Mouse (Mus musculus) CH12.LX (cell line): ENCODE measurements around the gene Hist3h2a. TPM values are rescaled to one million over a fixed set of nuclear protein-coding genes. Genes with fewer than 3 reads are reported as not detected.

Experiments used
- DNase-seq: peaks from one replicate; pipeline ENCODE4 v3.0.0-alpha.2; 2013; ENCODE audit errors: extremely low read depth
- H3K27ac ChIP-seq: 2 replicates; pipeline ENCODE4 v1.5.1; 2012; ENCODE audit warnings: low read depth, mild to moderate bottlenecking, control low read depth, moderate library complexity; ENCODE audit not compliant: insufficient read depth
- H3K27me3 ChIP-seq: replicated peaks from 2 replicates; pipeline ENCODE3; 2012; ENCODE audit warnings: inconsistent platforms
- H3K36me3 ChIP-seq, 2 experiments: replicated peaks in 1 of 2; 2 replicates each; pipeline versions ENCODE3 to v1.6.1; 2012; ENCODE audit warnings: inconsistent platforms in 1 of 2, low read length in 1 of 2, mild to moderate bottlenecking in 1 of 2, mixed read lengths in 1 of 2, moderate library complexity in 1 of 2; ENCODE audit not compliant: control insufficient read depth in 1 of 2, insufficient read depth in 1 of 2
- H3K4me1 ChIP-seq, 2 experiments: 2 replicates each; pipeline ENCODE4 v1.6.1; 2012; ENCODE audit warnings: inconsistent platforms in 1 of 2, moderate library complexity in 1 of 2; ENCODE audit not compliant: insufficient read depth in 2 of 2, control insufficient read depth in 1 of 2
- H3K4me2 ChIP-seq: 2 replicates; pipeline ENCODE4 v1.6.1; 2012; ENCODE audit warnings: low read depth, mild to moderate bottlenecking, control low read depth; ENCODE audit not compliant: poor library complexity, insufficient read depth, severe bottlenecking
- H3K4me3 ChIP-seq, 3 experiments: fragments of 150-350 bp in 1 of 3; sonication (generic) in 1 of 3; replicated peaks in 1 of 3; 2 replicates each; pipeline versions ENCODE3 to v1.5.1; 2011 to 2012; ENCODE audit warnings: low read depth in 2 of 3, low read length in 2 of 3, mild to moderate bottlenecking in 2 of 3, moderate library complexity in 2 of 3, control low read depth in 1 of 3, improper control_type of control experiment in 1 of 3, inconsistent platforms in 1 of 3, mixed read lengths in 1 of 3; ENCODE audit not compliant: poor library complexity in 1 of 3
- H3K79me2 ChIP-seq: replicated peaks from 2 replicates; pipeline ENCODE4 v1.6.1; 2012; ENCODE audit warnings: mild to moderate bottlenecking, moderate library complexity; ENCODE audit not compliant: control insufficient read depth, poor library complexity, insufficient read depth, severe bottlenecking; ENCODE audit errors: extremely low read depth
- H3K9ac ChIP-seq: 2 replicates; pipeline ENCODE4 v1.6.1; 2012; ENCODE audit warnings: low read depth, mild to moderate bottlenecking, control low read depth, moderate library complexity; ENCODE audit not compliant: insufficient read depth
- H3K9me3 ChIP-seq: replicated peaks from 2 replicates; pipeline ENCODE3; 2012; ENCODE audit warnings: low read length, inconsistent platforms, mixed read lengths
- BHLHE40 ChIP-seq: IDR thresholded peaks from 2 replicates; pipeline ENCODE4 v1.6.1; 2011; ENCODE audit warnings: mild to moderate bottlenecking, low read depth, low read length, improper control_type of control experiment
- CHD1 ChIP-seq: IDR thresholded peaks from 2 replicates; pipeline ENCODE4 v1.6.1; 2012; ENCODE audit warnings: low read depth, low read length, improper control_type of control experiment, inconsistent platforms
- CTCF ChIP-seq, 2 experiments: IDR thresholded peaks in 1 of 2; conservative IDR thresholded peaks in 1 of 2; 2 replicates each; pipeline ENCODE4 v1.5.1; 2011 to 2012; ENCODE audit warnings: low read depth in 2 of 2, low read length in 2 of 2, improper control_type of control experiment in 1 of 2, inconsistent platforms in 1 of 2, mild to moderate bottlenecking in 1 of 2, moderate library complexity in 1 of 2
- E2F4 ChIP-seq: IDR thresholded peaks from 2 replicates; pipeline ENCODE4 v1.6.1; 2011; ENCODE audit warnings: low read depth, low read length, improper control_type of control experiment; ENCODE audit not compliant: insufficient replicate concordance
- ELF1 ChIP-seq: IDR thresholded peaks from 2 replicates; pipeline ENCODE4 v1.6.1; 2014; ENCODE audit warnings: low read depth, mild to moderate bottlenecking, inconsistent platforms, low read length, improper control_type of control experiment
- GABPA ChIP-seq: IDR thresholded peaks from 2 replicates; pipeline ENCODE4 v1.6.1; 2012; ENCODE audit warnings: low read depth, low read length, improper control_type of control experiment, inconsistent platforms; ENCODE audit not compliant: insufficient replicate concordance
- HCFC1 ChIP-seq: IDR thresholded peaks from 2 replicates; pipeline ENCODE4 v1.6.1; 2012; ENCODE audit warnings: low read depth, mild to moderate bottlenecking, inconsistent platforms, low read length, improper control_type of control experiment
- IRF4 ChIP-seq: IDR thresholded peaks from 2 replicates; pipeline ENCODE4 v1.6.1; 2014; ENCODE audit warnings: low read depth, mild to moderate bottlenecking, inconsistent platforms, low read length, improper control_type of control experiment
- JUN ChIP-seq: IDR thresholded peaks from 2 replicates; pipeline ENCODE4 v1.6.1; 2011; ENCODE audit warnings: low read depth, mild to moderate bottlenecking, low read length, improper control_type of control experiment, moderate library complexity; ENCODE audit not compliant: insufficient read depth
- JUND ChIP-seq: conservative IDR thresholded peaks from 2 replicates; pipeline ENCODE4 v1.6.1; 2011; ENCODE audit warnings: low read depth, low read length, improper control_type of control experiment
- MAX ChIP-seq: IDR thresholded peaks from 2 replicates; pipeline ENCODE4 v1.6.1; 2011; ENCODE audit warnings: low read length, improper control_type of control experiment
- MEF2A ChIP-seq: IDR thresholded peaks from 2 replicates; pipeline ENCODE4 v1.6.1; 2014; ENCODE audit warnings: low read depth, mild to moderate bottlenecking, inconsistent platforms, low read length, improper control_type of control experiment, borderline replicate concordance
- MXI1 ChIP-seq: IDR thresholded peaks from 2 replicates; pipeline ENCODE4 v1.6.1; 2011; ENCODE audit warnings: mild to moderate bottlenecking, low read depth, low read length, improper control_type of control experiment
- MYC ChIP-seq: IDR thresholded peaks from 2 replicates; pipeline ENCODE4 v1.6.1; 2011; ENCODE audit warnings: low read depth, mild to moderate bottlenecking, improper control_type of control experiment, low read length
- NELFE ChIP-seq: IDR thresholded peaks from 2 replicates; pipeline ENCODE4 v1.6.1; 2011; ENCODE audit warnings: low read depth, low read length, improper control_type of control experiment
- POLR2A ChIP-seq: IDR thresholded peaks from 2 replicates; pipeline ENCODE4 v1.6.1; 2011; ENCODE audit warnings: low read depth, mild to moderate bottlenecking, improper control_type of control experiment, low read length
- RAD21 ChIP-seq: IDR thresholded peaks from 2 replicates; pipeline ENCODE4 v1.6.1; 2011; ENCODE audit warnings: low read depth, mild to moderate bottlenecking, low read length, improper control_type of control experiment, moderate library complexity
- RCOR1 ChIP-seq: conservative IDR thresholded peaks from 2 replicates; pipeline ENCODE4 v1.6.1; 2012; ENCODE audit warnings: low read depth, mild to moderate bottlenecking, inconsistent platforms, low read length, improper control_type of control experiment
- SMC3 ChIP-seq: IDR thresholded peaks from 2 replicates; pipeline ENCODE4 v1.6.1; 2011; ENCODE audit warnings: low read depth, low read length, improper control_type of control experiment
- TBP ChIP-seq: conservative IDR thresholded peaks from 2 replicates; pipeline ENCODE4 v1.6.1; 2011; ENCODE audit warnings: low read depth, low read length, improper control_type of control experiment
- TCF12 ChIP-seq: IDR thresholded peaks from 2 replicates; pipeline ENCODE4 v1.6.1; 2014; ENCODE audit warnings: low read depth, mild to moderate bottlenecking, inconsistent platforms, low read length, improper control_type of control experiment
- UBTF ChIP-seq: IDR thresholded peaks from 2 replicates; pipeline ENCODE4 v1.6.1; 2012; ENCODE audit warnings: low read depth, mild to moderate bottlenecking, inconsistent platforms, low read length, improper control_type of control experiment, moderate library complexity
- USF1 ChIP-seq: IDR thresholded peaks from 2 replicates; pipeline ENCODE4 v1.6.1; 2014; ENCODE audit warnings: low read depth, mild to moderate bottlenecking, inconsistent platforms, low read length, improper control_type of control experiment
- ZKSCAN1 ChIP-seq: IDR thresholded peaks from 2 replicates; pipeline ENCODE4 v1.6.1; 2012; ENCODE audit warnings: low read depth, inconsistent platforms, low read length, improper control_type of control experiment, borderline replicate concordance
- ZMIZ1 ChIP-seq: IDR thresholded peaks from 2 replicates; pipeline ENCODE4 v1.6.1; 2012; ENCODE audit warnings: low read depth, mild to moderate bottlenecking, inconsistent platforms, low read length, improper control_type of control experiment
- dilution Hi-C: fragments of 300-500 bp; cut with MboI; formaldehyde crosslinking; loops from 2 replicates; pipeline ENCODE4 v1.14.3; 2020; ENCODE audit warnings: low sequenced_read_pairs; ENCODE audit not compliant: extremely low pct_unique_long_range_greater_than_20kb, extremely low pct_ligation_motif_present
- in situ Hi-C: fragments of 300-500 bp; cut with MboI; formaldehyde crosslinking; loops from 3 replicates; pipeline ENCODE4 v1.14.3; 2019; ENCODE audit warnings: low sequenced_read_pairs, low pct_ligation_motif_present, low pct_unique_long_range_greater_than_20kb, mixed read lengths
- polyA plus RNA-seq: library from polyadenylated mRNA; unstranded; fragments of >175 nt; gene quantifications from 2 replicates; pipeline ENCODE4 v1.2.1, GENCODE M21; 2012; ENCODE audit warnings: low read depth; ENCODE audit not compliant: insufficient read length
- total RNA-seq, 2 experiments: library from RNA; depleted of rRNA; stranded (reverse); fragments of 300-350 nt in 1 of 2; fragments of >200 nt in 1 of 2; gene quantifications; 2 replicates each; pipeline ENCODE4 v1.2.3; 2012 to 2014

Gene Hist3h2a
- total and polyA plus RNA-seq, 3 experiments, result 1.2 to 97.2 (median 6.1) TPM

GRCm38 (mm10) chr11:58922420-58922819 lies 32.1 kb upstream of the Hist3h2a start:
- H3K79me2 ChIP-seq, result no peaks in the 10 kb centered on the region
- peaks cover 6 to 17% of the 10 kb centered on the region in 2 experiments for H3K4me1 ChIP-seq
- H3K9me3 ChIP-seq, result no peaks in the 10 kb centered on the region
- no peak for TF ChIP-seq RCOR1
- no peak for TF ChIP-seq ZMIZ1
- no peak for TF ChIP-seq E2F4
- TF ChIP-seq UBTF, result no peak
- no peak for TF ChIP-seq ZKSCAN1
- no peak for TF ChIP-seq MYC
- peak; percentile 77 for TF ChIP-seq RAD21
- TF ChIP-seq SMC3, result peak; percentile 47; the same call in 1 of the 2 replicates
- TF ChIP-seq IRF4, result peak; percentile 55; the same call in 1 of the 2 replicates
- TF ChIP-seq USF1, result no peak
- 0 out of 2 replicates have a peak, but pooled peaks have one; percentile 2 for TF ChIP-seq ELF1
- peak; percentile 13; the same call in 1 of the 2 replicates for TF ChIP-seq MEF2A
- no peak for TF ChIP-seq GABPA
- no peak for TF ChIP-seq NELFE
- no peak for TF ChIP-seq JUND
- peak in 1 of 2 experiments; percentile 73; a peak in 2 of 4 replicates for TF ChIP-seq CTCF (conservative IDR thresholded peaks at IDR 0.05 in 1 of 2, IDR thresholded peaks at IDR 0.05 in 1 of 2; ENCODE audit: low read depth in 2 of 2, low read length in 2 of 2)
- TF ChIP-seq, all 38 proteins: peak for 6
- dilution Hi-C loops (no loop called here), in situ Hi-C loops (loop anchor here (5.0 kb wide), 1 partner anchor 35 kb away; no protein-coding TSS in a partner anchor)
- H3K9ac ChIP-seq, result no peak overlapping the region
- peak; percentile 58 for DNase-seq
- H3K27me3 ChIP-seq, result peaks cover 49% of the 10 kb centered on the region
- peak overlapping the region; percentile 25; the same call in 1 of the 2 replicates for H3K4me2 ChIP-seq
- no peaks in the 10 kb centered on the region for H3K36me3 ChIP-seq
- H3K4me3 ChIP-seq, result no peak overlapping the region
- no peak overlapping the region for H3K27ac ChIP-seq

- dilution Hi-C loops (no loop called here), in situ Hi-C loops (no loop called here)
- Histone ChIP-seq H3K4me2 (no peak overlapping the region), H3K9me3 (no peaks in the 10 kb centered on the region), H3K27ac (no peak overlapping the region), H3K9ac (no peak overlapping the region), H3K4me1 (peaks cover 3 to 16% of the 10 kb centered on the region in 2 experiments; a peak in 3 of 4 replicates), H3K36me3 (peaks cover 9 to 14% of the 10 kb centered on the region in 2 experiments), H3K4me3 (no peak overlapping the region), H3K27me3 (peaks cover 18% of the 10 kb centered on the region), H3K79me2 (no peaks in the 10 kb centered on the region)
- DNase-seq, result no peak
- TF ChIP-seq JUN, result no peak
- no peak for TF ChIP-seq IRF4
- TF ChIP-seq BHLHE40, result no peak
- TF ChIP-seq HCFC1, result no peak
- TF ChIP-seq RCOR1, result no peak
- TF ChIP-seq CHD1, result no peak
- no peak for TF ChIP-seq MXI1
- TF ChIP-seq UBTF, result no peak
- no peak for TF ChIP-seq TBP
- no peak for TF ChIP-seq NELFE
- no peak for TF ChIP-seq MAX
- no peak for TF ChIP-seq MYC
- no peak for TF ChIP-seq TCF12
- TF ChIP-seq POLR2A, result no peak
- no peak for TF ChIP-seq RAD21
- no peak for TF ChIP-seq E2F4
- no peak for TF ChIP-seq SMC3
Measured at GRCm38 (mm10) chr11:58926651-58927050, 27.8 kb upstream of the Hist3h2a start.
